Mouse (Mus musculus) CD4-positive, CD25-positive, alpha-beta regulatory T cell, adult 4 months (primary cell): Measurements from ENCODE around the gene Lat. TPM values are rescaled to one million over a fixed set of nuclear protein-coding genes. Genes with fewer than 3 reads are reported as not detected.
"Not testable (repeated sequence)": the region's sequence is repeated elsewhere in the genome, so short reads cannot be mapped to it uniquely, and the experiment has no call there.

Experiments used
- ATAC-seq: one replicate; pipeline ENCODE4 v1.8.0; 2017
- polyA plus RNA-seq, 2 experiments: library from polyadenylated mRNA; unstranded; fragments of 100-300 nt; shearing (Covaris generic); gene quantifications; one replicate each; pipeline ENCODE4 v1.2.1; 2017

Gene Lat
- polyA plus RNA-seq = 1,000 to 10,000 TPM in 1 of 2 experiments, 100 to 1,000 TPM in 1; 947 to 1,259 TPM

DNA sequence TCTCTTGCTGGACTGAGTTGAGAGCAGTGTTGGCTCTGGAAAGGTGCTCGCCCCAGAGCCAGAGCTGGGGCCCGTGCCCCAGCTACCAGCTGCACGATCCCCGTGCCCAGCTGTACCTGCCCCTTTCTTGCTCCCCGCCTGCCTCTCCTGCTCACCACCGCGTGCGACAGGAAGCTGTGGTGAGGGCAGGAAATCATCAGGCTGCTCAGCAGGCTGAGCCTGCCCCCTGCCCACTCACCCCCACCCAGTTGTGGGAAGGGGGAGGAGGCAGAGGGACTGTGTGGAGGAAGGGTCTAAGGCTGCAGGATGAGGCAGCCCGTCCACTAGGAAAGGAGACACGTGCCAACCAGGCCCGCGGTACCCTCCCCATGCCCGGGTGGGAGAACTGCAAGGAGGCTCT lies at the start of gene Lat:
TSS of gene Lat (minus strand) at position 178 of the 400 bp plus-strand sequence.
- peak; percentile 96 for ATAC-seq

DNA sequence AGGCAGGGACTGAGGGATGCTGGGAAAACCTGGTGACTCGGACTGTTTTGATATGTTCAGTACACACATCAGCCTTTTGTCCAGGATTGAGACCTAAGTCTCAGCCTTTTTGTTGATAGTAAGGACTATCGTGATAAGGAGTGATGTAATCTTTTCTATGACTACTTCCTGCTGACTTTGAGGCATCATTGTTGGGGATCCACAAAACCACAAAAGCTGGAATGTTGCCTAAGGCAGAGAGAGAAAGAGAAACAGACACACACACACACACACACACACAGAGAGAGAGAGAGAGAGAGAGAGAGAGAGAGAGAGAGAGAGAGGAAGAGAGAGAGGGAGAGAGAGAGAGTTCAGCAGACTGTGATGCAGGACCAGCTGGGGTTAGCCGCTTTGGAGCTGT lies 49.1 kb upstream of the Lat start:
- no peak for ATAC-seq

DNA sequence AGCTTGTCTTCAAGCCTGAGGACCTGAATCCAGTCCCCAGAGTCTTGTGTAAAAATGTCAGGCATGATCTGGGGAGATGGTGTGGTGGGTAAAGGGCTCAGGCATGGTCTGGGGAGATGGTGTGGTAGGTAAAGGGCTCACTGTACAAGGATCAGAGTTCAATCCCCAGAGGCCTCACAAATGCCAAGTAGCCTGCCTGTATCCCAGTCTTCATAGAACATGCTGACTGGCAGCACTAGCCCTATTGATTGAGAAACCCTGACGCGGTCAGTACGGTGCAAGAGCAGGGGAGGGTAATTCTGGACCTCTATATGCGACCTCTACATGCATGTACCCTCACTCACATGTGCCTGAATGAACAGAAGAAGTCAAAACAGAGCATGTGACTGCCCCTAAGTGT lies 48.2 kb upstream of the Lat start:
- no peak for ATAC-seq

DNA sequence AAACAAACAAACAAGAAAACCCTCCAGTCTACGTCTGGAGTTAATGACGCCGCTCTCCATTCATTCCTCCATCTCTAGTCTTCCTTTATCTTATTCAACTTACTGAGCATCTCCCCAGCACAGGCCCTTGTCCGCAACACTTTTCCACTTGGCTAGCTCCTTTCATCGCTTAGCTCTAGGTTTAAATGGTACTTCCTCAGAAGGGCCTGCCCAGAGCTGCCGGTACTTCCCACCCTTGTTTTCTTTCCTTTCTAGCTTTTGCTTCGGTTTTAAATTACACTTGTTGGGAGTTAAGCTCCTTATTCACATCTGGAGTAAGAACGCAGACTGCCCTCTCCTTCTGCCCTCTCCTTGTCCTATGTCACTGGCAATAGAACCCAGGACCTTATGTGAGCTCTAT lies 47.7 kb upstream of the Lat start:
- ATAC-seq = no peak

DNA sequence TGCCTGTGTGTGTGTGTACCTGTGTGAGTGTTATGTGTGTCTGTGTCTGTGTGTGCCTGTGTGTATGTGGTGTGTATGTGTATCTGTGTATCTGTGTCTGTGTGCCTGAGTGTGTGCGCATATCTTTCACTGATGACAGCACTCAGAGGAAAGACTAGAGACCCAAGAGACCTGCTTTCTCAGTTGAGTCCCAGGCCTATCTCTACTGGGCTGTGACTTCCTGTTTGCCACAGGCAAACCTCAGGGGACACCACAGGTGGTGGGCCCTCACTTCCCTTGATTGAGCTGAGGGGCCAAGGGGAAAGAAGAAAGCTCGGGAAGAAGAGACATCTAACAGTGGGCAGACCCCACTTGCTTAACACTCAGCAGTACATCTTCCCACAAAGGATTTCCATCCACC lies 47.2 kb upstream of the Lat start:
- no peak for ATAC-seq

DNA sequence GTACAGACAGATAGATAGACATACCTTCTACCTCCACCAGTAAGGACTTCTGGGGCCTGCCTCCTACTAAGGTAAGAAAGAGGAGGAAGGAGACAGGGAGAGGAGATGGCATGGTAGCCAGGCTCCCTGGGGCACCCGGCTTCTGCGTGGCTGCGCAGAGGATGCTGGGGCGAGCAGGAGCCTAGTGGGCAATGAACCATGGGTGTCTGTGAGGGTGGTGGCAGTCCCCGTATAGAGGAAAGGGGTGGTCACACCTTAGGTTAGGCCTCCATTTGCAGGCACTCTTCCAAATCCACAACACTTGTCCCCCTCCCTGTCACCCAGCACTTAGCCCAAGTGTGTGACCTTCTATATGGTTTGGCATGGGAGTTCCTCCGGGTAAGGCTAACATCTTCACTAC lies 45.4 kb upstream of the Lat start, which contains the start of gene Cd19:
TSS of gene Cd19 (minus strand) at position 165 of the 400 bp plus-strand sequence.
- no peak for ATAC-seq

DNA sequence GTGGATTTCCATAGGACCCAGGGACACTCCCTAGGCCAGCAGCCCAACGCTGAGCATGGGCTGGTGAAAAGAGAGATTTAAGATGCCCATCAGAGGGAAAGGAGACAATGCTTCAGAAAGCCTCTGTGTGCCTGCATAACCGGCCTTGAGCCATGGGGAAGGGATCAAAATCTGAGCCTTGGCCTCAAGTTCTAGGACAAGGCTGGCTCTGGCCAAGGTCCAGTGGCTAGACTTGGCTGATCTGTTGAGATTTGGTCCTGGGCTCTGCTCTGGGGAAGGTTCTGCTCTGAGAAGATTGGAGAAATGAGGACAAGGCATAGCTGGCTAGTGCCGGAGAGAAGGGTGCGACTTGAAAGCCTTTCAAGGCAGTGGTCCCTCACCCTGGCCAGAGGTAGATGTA lies 41.7 kb upstream of the Lat start:
- ATAC-seq = no peak

DNA sequence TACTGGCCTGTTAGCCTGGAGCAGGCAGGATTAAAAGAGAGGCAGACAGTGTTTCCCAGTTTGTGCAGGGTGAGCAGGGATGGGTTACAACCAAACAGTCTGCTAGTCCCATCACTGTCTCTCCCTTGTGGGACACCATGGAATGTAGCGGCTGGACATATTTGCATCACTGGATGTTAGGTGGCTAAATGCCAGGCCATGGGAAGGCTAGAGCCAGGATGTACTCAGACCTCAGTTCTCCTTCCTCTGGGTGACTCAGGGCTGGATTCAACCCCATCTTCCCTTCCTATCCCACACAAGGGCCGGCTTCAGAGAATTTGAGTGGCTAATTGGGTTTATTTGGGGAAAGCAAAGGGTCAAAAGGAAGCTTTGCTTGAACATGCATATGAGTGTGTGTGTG lies 39.3 kb upstream of the Lat start:
- no peak for ATAC-seq

DNA sequence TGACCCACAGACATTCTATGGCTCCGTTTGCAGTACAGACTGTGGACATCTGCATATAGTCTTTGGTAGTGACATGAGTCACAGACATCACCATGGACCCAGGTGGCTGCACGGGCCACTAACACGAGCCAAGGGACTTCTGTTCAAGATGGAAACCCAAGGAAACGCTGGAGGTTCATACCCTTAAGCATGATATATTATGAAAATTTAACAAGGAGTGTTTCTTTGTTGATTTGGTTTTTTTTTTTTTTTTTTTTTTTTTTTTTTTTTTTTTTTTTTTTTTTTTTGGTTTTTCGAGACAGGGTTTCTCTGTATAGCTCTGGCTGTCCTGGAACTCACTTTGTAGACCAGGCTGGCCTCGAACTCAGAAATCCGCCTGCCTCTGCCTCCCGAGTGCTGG lies 33.1 kb upstream of the Lat start:
- ATAC-seq = not testable (repeated sequence)

DNA sequence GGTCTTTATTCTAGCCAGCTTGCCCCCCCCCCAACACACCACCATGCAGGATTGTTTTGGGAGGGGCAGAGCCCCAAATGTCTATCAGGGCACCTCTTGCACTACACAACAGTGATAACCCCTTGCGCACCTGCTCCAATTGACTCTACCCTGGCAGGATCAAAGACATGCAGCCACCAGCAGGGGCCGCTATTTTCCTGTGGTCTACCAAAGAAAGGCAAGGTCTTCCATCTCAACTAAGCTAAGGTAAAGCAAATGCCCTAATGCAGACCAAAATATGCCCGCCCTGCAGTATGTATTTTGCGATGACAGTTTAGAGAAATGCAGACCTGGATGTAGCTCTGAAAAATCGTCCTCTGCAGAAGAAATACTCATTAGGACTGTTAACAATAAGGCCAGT lies 30.2 kb upstream of the Lat start:
- ATAC-seq = peak; percentile 33

DNA sequence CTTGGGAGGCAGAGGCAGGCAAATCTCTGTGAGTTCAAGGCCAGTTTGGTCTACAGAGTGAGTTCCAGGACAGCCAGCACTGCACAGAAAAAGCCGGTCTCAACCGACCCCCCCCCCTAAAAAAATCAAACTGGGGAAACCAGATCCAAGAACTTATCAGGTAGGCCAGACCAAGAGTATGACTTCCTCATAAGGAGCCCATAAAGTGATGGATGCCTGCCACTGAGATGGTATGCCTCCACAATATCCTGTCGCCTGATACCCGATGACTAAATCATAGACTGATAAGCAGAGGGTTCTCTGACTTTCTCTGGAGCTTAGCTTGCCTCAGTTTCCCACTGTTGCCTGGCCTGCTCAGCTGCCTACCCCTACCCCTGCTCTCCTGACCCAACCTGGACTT lies 28.5 kb upstream of the Lat start:
- no peak for ATAC-seq

DNA sequence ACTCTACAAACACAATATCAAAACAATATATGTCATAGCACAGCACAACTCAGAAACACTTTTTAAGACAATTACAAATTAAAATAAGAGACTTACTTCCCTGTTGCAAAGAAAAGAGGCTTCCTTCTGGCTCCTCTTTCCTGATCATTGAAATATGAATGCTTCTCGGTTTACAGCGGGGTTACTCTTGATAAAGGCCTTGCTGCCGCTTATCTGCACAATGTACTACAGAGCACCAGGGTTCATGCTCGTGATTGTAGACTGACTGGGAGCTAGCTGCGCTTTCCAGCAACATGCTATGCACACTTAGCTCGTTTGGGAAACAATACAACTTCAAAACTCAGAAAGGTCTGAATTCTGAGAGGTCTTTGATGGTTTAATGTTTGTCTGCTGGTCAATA lies 27.9 kb upstream of the Lat start:
- ATAC-seq = no peak

DNA sequence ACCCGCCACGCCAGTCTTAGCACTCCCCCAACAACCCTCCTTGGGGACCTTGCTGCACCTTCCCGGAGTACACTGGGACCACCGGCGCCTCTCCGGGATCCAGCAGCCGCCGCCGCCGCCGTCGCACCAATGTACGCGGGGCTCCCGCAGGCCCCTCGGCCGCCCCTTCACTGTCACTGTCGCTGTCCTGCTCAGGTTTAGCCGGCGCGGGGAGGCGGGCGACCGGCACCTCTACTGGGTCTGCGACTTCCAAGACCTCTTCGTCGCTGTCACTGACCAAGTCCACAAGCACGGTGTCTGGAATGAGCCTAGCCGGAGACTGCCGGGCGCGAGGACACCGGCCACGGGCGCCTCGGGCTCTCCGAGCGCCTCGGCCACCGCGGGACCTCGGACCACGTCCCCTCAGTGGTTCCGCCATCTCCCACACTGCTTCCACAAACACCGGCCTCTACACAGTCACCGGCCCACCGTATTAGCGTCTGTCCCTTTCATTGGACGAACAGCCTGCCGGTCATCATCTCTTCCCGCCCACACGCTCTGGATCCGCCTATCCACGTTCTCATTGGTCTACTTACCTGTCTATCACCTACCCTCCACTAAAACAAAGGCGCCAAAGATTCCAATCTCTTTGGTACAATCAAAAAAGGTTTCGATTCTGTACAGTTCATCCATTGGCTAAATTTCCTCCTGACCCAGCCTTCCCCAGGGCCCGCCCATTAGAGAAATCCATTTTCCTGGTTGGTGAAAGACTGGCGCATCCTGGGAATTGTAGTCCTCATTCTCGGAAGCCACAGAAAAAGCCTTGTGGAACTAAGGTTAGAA lies 27.1 kb upstream of the Lat start, which contains the start of gene Nfatc2ip:
TSS of gene Nfatc2ip (minus strand) at position 440 of the 822 bp plus-strand sequence.
- ATAC-seq = peak; percentile 97

DNA sequence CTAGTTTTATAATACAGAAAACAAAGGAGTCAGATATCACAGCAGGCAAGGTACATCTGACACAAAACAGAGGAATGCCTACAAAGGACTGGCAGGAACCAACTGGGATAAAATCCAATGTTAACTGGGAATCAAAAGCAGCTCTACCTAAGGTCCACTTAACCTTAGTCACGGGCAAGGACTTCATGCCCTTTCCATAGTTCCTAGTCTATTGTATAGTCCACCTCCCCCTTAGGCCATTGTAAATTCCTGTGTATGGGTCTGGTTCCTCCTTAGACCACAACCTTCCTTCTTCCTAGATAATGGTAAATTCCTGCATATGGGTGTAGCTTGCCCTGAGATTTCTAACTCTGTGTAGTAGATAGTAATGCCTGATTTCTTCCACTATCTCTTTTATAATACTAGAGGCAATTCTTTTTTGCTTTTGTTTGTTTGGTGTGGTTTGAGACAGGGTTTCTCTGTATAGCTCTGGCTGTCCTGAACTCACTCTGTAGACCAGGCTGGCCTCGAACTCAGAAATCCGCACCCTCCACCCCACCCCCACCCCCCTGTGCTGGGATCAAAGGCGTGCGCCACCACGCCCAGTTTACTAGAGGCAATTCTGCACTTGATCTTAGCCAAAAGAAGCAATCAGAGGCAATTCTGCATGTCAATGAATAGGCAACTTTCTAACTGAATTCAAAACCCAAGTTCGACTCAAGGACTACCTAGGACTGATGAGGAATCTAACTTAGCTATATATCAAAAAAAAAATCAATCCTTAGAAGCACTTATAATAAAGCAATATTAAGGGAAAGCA lies 22.9 kb upstream of the Lat start:
- not testable (repeated sequence) for ATAC-seq

DNA sequence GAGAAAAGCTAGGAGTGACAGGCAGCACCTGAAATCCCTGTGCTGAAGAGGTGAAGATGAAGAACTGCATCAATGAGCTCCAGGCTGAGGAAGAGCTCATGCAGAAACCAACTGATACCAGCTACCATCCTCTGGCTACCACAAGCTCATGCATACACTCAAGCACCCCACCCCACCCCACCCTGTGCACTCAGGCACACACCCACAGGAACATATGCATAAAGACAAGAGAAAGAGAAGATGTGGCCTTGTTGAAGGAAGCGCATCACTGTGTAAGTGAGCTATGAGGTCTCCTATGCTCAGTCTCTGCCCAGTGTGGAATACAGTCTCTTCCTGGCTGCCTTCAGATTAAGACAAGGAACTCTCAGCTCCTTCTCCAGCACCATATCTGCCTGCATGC lies 18.8 kb upstream of the Lat start:
- ATAC-seq = no peak

DNA sequence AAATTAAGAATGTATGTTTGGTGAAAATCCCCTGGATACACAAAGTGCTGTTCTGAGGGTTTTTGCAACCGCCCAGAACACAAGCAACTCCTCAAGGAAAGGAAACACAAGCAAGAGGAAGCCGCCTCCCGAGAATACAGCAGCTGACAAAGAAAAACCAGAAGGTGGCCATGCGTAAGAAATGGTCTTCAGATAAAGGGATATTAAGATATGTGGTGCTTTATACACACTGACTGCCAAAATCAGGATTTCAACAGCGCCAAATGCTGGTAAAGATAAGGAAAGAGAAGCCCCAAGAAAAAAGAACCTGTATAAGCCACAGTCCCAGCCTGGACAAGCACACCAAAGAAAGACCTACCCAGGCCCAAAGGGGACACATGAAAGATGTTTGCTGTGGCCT lies 14.2 kb upstream of the Lat start:
- no peak for ATAC-seq

DNA sequence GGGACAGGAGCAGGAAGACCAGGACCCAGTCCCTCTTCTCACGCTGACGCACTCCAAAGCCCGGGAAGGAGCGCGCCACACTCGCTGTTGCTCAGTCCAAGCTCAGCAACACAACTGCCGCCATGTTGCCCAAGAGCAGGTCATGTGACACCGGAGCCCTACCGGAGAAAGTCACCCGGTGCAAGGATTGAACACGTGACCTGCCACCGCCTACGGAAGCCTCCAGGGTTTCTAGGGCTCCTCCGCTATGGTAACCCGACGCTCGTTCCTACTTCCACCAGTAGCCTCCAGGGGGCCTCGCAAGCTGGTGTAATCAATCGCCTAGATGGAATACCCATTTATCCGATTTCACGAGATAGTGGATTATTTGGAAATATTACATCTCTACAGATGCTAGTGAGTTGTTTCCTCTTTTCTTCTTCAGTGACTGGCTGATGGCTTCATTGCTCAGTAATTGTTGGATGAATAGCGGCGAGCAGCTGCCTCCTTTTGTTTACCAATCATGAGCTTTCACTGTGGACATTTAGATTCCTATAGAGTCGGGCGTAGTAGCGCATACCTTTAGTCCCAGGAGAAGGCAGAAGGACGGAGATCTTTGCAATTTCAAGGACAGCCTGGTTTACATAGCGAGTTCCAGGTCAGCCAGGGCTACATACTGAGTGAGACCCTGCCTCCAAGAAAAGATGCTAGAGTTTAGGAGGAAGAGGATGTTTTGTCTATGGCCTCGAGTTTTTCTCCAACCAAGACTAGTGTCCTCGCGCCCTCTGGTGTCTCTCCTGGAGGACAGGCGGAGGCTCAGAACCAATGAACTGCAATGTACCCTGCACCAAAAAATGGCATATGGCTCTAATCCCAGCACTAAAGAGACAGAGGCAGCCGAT lies 8.1 kb upstream of the Lat start, which contains the start of gene Spns1:
TSS of gene Spns1 (minus strand) at position 173 of the 881 bp plus-strand sequence.
- ATAC-seq = peak; percentile 96

DNA sequence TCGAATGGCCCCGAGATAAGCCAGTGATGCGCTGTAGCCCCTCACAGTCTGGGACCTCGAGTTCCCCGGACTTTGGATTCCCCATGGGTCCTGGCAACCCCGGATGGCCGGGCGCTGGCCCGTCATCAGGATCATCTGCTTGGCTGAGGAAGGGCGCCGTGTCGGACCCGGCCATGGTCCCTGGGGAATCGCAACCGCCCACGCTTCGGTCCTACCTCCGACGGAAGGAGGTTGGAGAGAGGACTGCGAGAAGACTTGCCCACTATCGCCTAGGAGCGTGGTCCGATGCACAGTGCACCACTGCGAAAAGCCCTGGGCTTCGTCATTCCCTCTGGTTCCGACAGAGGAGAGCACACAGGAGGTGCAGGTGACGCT lies 7.5 kb upstream of the Lat start:
- ATAC-seq = peak; percentile 4

DNA sequence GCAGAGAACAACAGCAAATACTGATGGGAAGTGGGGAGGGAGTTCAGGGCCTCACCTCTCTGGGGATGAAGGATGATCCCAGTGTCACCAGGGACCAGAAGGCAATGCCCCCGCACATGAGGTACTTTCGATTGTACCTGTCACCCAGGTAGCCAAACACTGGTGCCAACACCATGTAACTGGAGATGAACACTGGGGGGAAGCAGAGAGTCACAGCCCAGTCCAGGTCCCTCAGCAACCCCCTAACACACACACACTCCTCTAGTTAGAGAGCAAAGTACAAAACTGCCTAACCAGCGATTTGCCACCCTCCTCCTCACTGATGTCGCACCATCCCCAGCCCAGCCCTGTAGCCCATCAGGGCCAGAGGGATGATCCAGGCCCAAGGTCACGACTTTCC lies 5.6 kb upstream of the Lat start:
- no peak for ATAC-seq

DNA sequence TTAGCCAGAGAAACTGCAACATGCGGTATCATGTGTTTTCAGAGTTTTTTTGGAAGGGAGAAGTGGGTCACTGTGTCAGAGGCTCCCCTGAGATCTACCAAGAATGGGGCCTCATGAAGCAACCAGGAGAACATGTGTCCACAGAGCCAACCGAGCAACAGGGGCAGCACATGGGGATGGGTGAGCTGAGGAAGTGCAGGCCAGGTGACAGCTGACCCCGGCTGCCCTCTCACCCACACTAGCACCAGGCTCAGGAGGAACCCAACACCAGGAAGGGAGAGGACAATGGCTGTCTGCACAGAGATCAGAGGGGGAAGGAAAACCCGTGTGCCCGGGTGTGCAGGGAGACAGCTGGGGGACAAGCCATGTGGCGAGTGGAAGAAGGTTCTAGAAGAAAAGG lies 5.2 kb upstream of the Lat start:
- no peak for ATAC-seq

DNA sequence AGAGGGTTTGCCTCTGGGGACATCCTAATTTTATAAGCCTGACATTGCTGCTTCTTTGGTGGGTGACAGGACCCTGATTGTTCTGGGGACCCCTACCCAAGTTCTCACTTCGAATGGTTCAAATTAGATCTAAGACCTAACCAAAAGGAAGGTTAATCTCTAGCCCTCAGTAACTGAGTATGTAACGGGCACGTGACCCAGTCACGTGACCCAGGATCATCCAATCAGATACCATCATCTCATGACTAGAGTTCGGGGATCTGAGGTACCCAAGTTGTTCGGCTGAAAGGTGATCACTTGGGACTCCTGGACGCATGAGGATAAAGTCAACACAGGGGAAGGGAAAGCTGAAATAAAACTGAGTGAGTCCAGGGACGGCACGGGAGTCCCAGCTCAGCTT lies 3.6 kb upstream of the Lat start:
- no peak for ATAC-seq

DNA sequence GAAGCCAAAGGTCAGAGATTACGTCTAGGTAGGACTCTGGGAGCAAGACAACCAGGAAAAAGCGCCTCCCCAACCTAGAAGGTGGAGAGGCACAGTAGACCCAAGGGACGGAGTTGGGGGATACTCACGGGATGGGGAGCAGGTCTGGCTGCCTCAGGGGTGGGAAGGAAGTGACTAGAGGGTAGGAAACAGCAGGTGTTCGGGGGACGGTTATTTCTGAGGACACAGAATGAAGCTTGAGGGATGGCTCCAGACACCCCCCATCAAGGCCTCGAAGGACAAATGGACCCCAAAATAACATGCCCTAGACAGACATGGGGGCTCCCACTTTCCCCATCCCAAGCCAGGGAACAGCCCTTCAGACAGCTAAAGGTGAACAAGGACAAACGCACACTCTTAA lies 1.0 kb downstream of the Lat start:
- no peak for ATAC-seq

DNA sequence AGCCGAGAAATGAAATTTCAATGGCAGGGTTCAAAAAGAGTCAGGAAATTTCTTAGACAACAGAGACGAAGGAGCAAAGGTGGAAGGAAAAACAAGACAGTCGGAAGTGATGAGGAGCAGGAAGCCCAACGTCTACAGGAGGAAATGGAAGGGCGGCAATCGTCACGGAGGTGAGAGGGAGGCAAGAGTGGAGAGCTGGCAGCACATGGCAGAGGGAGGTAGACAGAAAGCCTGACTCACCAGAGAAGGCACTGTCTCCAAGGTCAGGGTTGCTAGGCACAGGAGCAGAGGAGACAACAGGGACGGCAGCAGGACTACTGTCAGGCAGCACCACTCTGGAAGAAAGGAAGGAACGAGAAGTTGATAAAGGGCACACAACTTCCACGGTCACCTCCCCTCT lies 1.7 kb downstream of the Lat start:
- ATAC-seq = peak; percentile 41
